Mouse (Mus musculus) lung, embryonic 16.5 days (tissue): Measurements from ENCODE around the gene Gucy2d. TPM values are rescaled to one million over a fixed set of nuclear protein-coding genes. Genes with fewer than 3 reads are reported as not detected.

Experiments used
- ATAC-seq: fragments of 200-750 bp; cut with Nextera tagmentation; 2 replicates; pipeline ENCODE4 v1.8.0; 2017; ENCODE audit warnings: low read depth, mild to moderate bottlenecking, moderate library complexity
- H3K27ac ChIP-seq: fragments of 300-500 bp; sonication (generic); 2 replicates; pipeline ENCODE4 v1.5.1; 2014; ENCODE audit warnings: mild to moderate bottlenecking, control low read depth, low read length
- H3K27me3 ChIP-seq: fragments of 300-500 bp; sonication (generic); 2 replicates; pipeline ENCODE4 v1.6.1; 2014; ENCODE audit warnings: low read depth, low read length, mixed read lengths; ENCODE audit not compliant: control insufficient read depth, insufficient read depth
- H3K36me3 ChIP-seq: fragments of 300-500 bp; sonication (generic); 2 replicates; pipeline ENCODE4 v1.6.1; 2014; ENCODE audit warnings: low read length; ENCODE audit not compliant: control insufficient read depth, insufficient read depth
- H3K4me1 ChIP-seq: fragments of 300-500 bp; sonication (generic); replicated peaks from 2 replicates; pipeline ENCODE4 v1.6.1; 2014; ENCODE audit warnings: low read length, mixed read lengths; ENCODE audit not compliant: control insufficient read depth, insufficient read depth
- H3K4me2 ChIP-seq: fragments of 300-500 bp; sonication (generic); 2 replicates; pipeline ENCODE4 v1.6.1; 2014; ENCODE audit warnings: low read depth, low read length, control low read depth
- H3K4me3 ChIP-seq: fragments of 300-500 bp; sonication (generic); 2 replicates; pipeline ENCODE4 v1.5.1; 2014; ENCODE audit warnings: mild to moderate bottlenecking, low read length, control low read depth
- H3K9ac ChIP-seq: fragments of 300-500 bp; sonication (generic); 2 replicates; pipeline ENCODE4 v1.6.1; 2014; ENCODE audit warnings: low read length, control low read depth
- H3K9me3 ChIP-seq: fragments of 300-500 bp; sonication (generic); 2 replicates; pipeline ENCODE4 v1.6.1; 2016; ENCODE audit warnings: low read length; ENCODE audit not compliant: control insufficient read depth
- WGBS: fragments of 180-500 bp; shearing (Covaris S2); extraction: QIAGEN DNeasy Blood & Tissue Kit; methylation state at CpG from one replicate; pipeline ENCODE4 v1.1.7; 2014; 5-methylcytosine and 5-hydroxymethylcytosine counted together
- polyA plus RNA-seq: library from polyadenylated mRNA; unstranded; fragments of >200 nt; fragmentation: Nextera tagmentation; extraction: Ambion mirVana; gene quantifications from 2 replicates; pipeline ENCODE4 v1.2.1, GENCODE M21; 2015

The Gucy2d gene
- polyA plus RNA-seq, 1 experiment from 2014 or later = not detected

DNA sequence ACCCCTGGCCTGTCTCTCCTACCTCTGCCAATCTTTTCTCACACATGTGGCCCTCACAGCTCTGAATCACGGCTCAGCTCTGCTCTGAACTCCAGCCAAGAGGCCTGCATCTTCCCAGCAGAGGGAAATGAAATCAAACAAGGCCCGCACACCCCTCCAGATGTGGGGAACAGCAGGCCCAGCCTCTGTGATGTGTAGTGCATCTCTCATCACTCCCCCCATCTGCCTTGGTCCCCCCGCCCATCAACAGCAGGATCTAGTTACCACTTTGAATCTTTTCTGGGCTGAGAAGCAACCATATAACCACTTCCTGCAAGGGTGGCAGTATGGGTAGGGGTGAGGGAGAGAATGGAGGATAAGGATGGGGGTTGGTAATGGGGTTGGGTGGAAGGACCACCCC is 28.9 kb downstream of the Gucy2d start:
- Histone ChIP-seq H3K27me3 (no peaks in the 10 kb centered on the region), H3K4me2 (no peak overlapping the region), H3K36me3 (no peaks in the 10 kb centered on the region), H3K9ac (no peak overlapping the region), H3K27ac (no peak overlapping the region), H3K4me1 (no peaks in the 10 kb centered on the region), H3K9me3 (no peaks in the 10 kb centered on the region), H3K4me3 (no peak overlapping the region)
- WGBS = 43% methylated on average over 3 of the region's 3 CpGs
- ATAC-seq = peak; percentile 36; the same call in 1 of the 2 replicates

DNA sequence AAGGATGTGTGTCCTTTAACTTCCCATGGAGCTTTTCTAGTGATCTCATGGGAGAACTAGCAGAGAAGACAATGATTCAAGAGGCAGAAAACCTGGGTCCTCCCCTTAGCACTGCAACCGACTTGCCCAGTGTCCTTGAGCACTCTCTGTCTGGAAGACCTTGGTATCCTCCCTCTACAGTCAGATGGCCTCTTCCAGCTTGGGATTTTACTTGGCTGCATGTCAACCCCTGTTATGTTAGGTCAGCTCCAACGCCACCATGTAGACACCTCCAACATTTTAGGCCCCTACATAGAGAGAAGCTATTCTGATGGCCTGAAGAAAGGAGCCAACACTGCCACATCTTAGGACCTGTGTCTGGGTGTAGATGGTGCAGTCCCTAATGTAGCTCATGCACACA is 32.3 kb downstream of the Gucy2d start:
- Histone ChIP-seq H3K9ac (no peak overlapping the region), H3K4me3 (no peak overlapping the region), H3K36me3 (no peaks in the 10 kb centered on the region), H3K4me2 (no peak overlapping the region), H3K27ac (no peak overlapping the region), H3K4me1 (no peaks in the 10 kb centered on the region), H3K9me3 (no peaks in the 10 kb centered on the region), H3K27me3 (no peaks in the 10 kb centered on the region)
- no peak for ATAC-seq
- 60% methylated on average over 2 of the region's 2 CpGs for WGBS

- Histone ChIP-seq H3K4me3 (no peak overlapping the region), H3K27ac (no peak overlapping the region), H3K9ac (no peak overlapping the region), H3K4me2 (no peak overlapping the region), H3K36me3 (no peaks in the 10 kb centered on the region), H3K27me3 (no peaks in the 10 kb centered on the region), H3K4me1 (no peaks in the 10 kb centered on the region), H3K9me3 (no peaks in the 10 kb centered on the region)
- WGBS = 52% methylated on average over 1 of the region's 1 CpGs
- no peak for ATAC-seq
These were observed 34.3 kb downstream of the Gucy2d start for GRCm38 (mm10) chr7:98474558-98474957.

DNA sequence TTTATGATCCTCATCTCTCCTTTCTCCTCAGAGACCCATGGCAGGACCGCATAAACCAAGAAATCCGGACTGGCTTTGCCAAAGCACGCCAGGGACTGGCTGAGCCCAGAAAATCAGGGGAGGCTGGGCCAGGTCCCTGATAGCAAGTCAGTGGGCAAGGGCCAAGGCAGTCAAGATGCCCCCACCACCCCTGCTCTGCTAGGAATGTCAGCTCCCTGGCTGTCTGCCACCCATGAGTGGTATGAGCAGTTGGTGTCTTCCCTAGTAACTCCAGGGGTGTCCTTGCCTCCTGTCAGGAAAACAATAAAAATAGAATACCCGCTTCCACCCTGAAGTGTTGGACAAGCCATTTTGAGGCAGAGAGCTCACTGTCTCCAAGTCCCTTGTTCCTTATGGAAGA is 36.9 kb downstream of the Gucy2d start:
- ATAC-seq = no peak
- no peak overlapping the region for H3K9ac ChIP-seq
- no peak overlapping the region for H3K27ac ChIP-seq
- no peaks in the 10 kb centered on the region for H3K27me3 ChIP-seq
- 81% methylated on average over 4 of the region's 4 CpGs for WGBS
- no peaks in the 10 kb centered on the region for H3K9me3 ChIP-seq
- peaks cover 7% of the 10 kb centered on the region for H3K4me1 ChIP-seq
- no peaks in the 10 kb centered on the region for H3K36me3 ChIP-seq
- no peak overlapping the region for H3K4me3 ChIP-seq
- H3K4me2 ChIP-seq = no peak overlapping the region

- Histone ChIP-seq H3K4me3 (no peak overlapping the region), H3K27ac (no peak overlapping the region), H3K9me3 (no peaks in the 10 kb centered on the region), H3K4me1 (peaks cover 21% of the 10 kb centered on the region), H3K4me2 (no peak overlapping the region), H3K9ac (no peak overlapping the region), H3K36me3 (no peaks in the 10 kb centered on the region), H3K27me3 (no peaks in the 10 kb centered on the region)
- ATAC-seq = no peak
- 81% methylated on average over 1 of the region's 1 CpGs for WGBS
These were observed 40.3 kb downstream of the Gucy2d start for GRCm38 (mm10) chr7:98480481-98480880.

GRCm38 (mm10) chr7:98481066-98481734 is 41.0 kb downstream of the Gucy2d start:
- ATAC-seq = peak; percentile 49
- no peak overlapping the region; the same call in 1 of the 2 replicates for H3K4me2 ChIP-seq
- H3K4me1 ChIP-seq = peaks cover 21% of the 10 kb centered on the region
- H3K27ac ChIP-seq = no peak overlapping the region
- 12% methylated on average over 9 of the region's 9 CpGs for WGBS
- H3K27me3 ChIP-seq = no peaks in the 10 kb centered on the region
- H3K4me3 ChIP-seq = no peak overlapping the region
- H3K9ac ChIP-seq = no peak overlapping the region
- H3K36me3 ChIP-seq = no peaks in the 10 kb centered on the region
- no peaks in the 10 kb centered on the region for H3K9me3 ChIP-seq

- no peaks in the 10 kb centered on the region for H3K27me3 ChIP-seq
- no peaks in the 10 kb centered on the region for H3K36me3 ChIP-seq
- no peak overlapping the region for H3K9ac ChIP-seq
- H3K9me3 ChIP-seq = no peaks in the 10 kb centered on the region
- 71% methylated on average over 8 of the region's 8 CpGs for WGBS
- H3K4me2 ChIP-seq = no peak overlapping the region
- H3K27ac ChIP-seq = no peak overlapping the region
- H3K4me1 ChIP-seq = peaks cover 21% of the 10 kb centered on the region
- ATAC-seq = peak; percentile 4; the same call in 1 of the 2 replicates
- H3K4me3 ChIP-seq = no peak overlapping the region
These were observed 41.6 kb downstream of the Gucy2d start for GRCm38 (mm10) chr7:98481861-98482260.

DNA sequence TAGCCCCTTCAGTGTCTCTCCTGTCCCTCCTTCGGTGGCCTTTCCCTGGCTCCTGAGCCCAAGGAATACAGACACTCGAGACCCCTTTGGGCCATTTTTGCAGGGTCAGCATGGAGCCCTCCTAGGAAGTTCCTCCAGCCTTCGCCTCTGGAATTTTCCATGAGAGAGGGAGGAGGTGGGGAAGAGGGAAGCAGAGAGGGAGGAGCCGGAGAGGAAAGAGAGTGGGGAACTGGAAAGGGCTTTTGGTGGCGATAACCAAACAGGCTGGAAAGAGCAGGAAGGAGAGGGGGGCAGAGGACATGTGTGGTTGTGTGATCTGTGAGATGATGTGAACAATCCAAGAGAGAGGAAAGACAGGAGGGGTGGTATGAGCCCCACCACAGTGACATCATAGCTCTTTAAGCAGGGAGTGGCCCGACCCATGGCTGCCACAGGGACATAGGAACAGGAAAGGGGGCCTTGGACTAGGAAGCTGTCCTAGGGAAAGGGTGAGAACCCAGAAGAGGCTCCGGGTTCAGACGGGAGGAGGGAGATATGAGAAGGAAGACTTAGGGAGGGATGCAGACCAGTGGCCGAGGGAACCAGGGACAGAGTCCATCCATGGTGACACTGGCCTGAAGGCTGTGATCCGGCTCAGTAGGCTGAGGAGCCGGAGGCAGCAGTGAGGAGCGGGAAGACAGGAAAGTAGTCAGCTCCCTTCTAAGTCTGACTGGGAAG is 42.5 kb downstream of the Gucy2d start:
- peak; percentile 59 for ATAC-seq
- Histone ChIP-seq H3K4me3 (no peak overlapping the region), H3K9ac (peak overlapping the region; percentile 49), H3K27me3 (no peaks in the 10 kb centered on the region), H3K27ac (peak overlapping the region; percentile 69), H3K36me3 (no peaks in the 10 kb centered on the region), H3K4me2 (peak overlapping the region; percentile 12; the same call in 1 of the 2 replicates), H3K4me1 (peaks cover 21% of the 10 kb centered on the region), H3K9me3 (no peaks in the 10 kb centered on the region)
- WGBS = 28% methylated on average over 12 of the region's 12 CpGs

DNA sequence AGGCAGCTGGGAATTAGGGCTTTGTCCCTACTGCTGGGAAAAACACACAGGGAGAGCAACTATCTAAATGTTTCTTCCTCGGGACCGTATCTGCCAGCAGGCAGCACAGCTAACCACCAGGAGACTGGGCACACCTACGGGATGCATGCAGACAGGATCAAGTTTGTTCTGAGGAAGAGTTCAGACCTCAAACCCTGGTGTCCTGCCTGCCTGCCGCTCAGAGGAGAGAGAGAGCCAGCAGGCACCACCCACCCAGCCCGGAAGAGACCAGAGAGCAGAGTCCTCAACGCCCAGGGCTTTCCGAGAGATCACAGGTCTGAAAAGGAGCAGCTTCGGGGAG is 43.0 kb downstream of the Gucy2d start:
- peak overlapping the region; percentile 69 for H3K27ac ChIP-seq
- no peak for ATAC-seq
- WGBS = 23% methylated on average over 8 of the region's 8 CpGs
- H3K4me3 ChIP-seq = no peak overlapping the region
- no peaks in the 10 kb centered on the region for H3K36me3 ChIP-seq
- no peaks in the 10 kb centered on the region for H3K27me3 ChIP-seq
- peak overlapping the region; percentile 49 for H3K9ac ChIP-seq
- H3K4me1 ChIP-seq = peaks cover 21% of the 10 kb centered on the region
- peak overlapping the region; percentile 12; the same call in 1 of the 2 replicates for H3K4me2 ChIP-seq
- H3K9me3 ChIP-seq = no peaks in the 10 kb centered on the region
